Mouse (Mus musculus) CH12.LX (cell line): ENCODE results near the gene Acadvl.

Experiments used
- CTCF ChIP-seq, 2 experiments: IDR thresholded peaks in 1 of 2; conservative IDR thresholded peaks in 1 of 2; 2 replicates each; pipeline ENCODE4 v1.5.1; 2011 to 2012; ENCODE audit warnings: low read depth in 2 of 2, low read length in 2 of 2, improper control_type of control experiment in 1 of 2, inconsistent platforms in 1 of 2, mild to moderate bottlenecking in 1 of 2, moderate library complexity in 1 of 2
- EP300 ChIP-seq: IDR thresholded peaks from 2 replicates; pipeline ENCODE4 v1.6.1; 2011; ENCODE audit warnings: low read length, improper control_type of control experiment
- MAX ChIP-seq: IDR thresholded peaks from 2 replicates; pipeline ENCODE4 v1.6.1; 2011; ENCODE audit warnings: low read length, improper control_type of control experiment
- MXI1 ChIP-seq: IDR thresholded peaks from 2 replicates; pipeline ENCODE4 v1.6.1; 2011; ENCODE audit warnings: mild to moderate bottlenecking, low read depth, low read length, improper control_type of control experiment
- POLR2A ChIP-seq: IDR thresholded peaks from 2 replicates; pipeline ENCODE4 v1.6.1; 2011; ENCODE audit warnings: low read depth, mild to moderate bottlenecking, improper control_type of control experiment, low read length
- ZC3H11A ChIP-seq: IDR thresholded peaks from 2 replicates; pipeline ENCODE4 v1.6.1; 2012; ENCODE audit warnings: low read depth, mild to moderate bottlenecking, inconsistent platforms, low read length, improper control_type of control experiment
- ZKSCAN1 ChIP-seq: IDR thresholded peaks from 2 replicates; pipeline ENCODE4 v1.6.1; 2012; ENCODE audit warnings: low read depth, inconsistent platforms, low read length, improper control_type of control experiment, borderline replicate concordance

DNA sequence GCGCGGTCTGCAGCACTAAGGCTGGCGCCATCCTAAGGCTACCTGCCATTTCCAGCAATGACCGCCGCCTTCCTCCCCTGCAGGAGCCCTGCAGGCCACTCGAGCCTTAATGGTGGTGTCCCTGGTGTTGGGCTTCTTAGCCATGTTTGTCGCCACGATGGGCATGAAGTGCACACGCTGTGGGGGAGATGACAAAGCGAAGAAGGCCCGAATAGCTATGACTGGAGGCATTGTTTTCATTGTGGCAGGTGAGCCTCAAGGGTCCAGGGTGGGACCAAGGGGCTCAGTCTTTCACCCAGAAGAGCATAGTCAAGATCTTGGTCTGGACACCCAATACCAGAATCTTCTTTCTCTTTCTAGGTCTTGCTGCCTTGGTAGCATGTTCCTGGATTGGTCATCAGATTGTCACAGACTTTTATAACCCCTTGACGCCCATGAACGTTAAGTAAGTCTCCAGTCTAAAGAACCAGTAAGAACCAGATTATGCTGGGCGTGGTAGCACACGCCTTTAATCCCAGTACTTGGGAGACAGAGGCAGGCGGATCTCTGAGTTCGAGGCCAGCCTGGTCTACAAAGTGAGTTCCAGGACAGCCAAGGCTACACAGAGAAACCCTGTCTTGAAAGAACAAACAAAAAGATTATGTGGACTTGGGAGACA, 48.2 kb downstream of the Acadvl start:
- TF ChIP-seq CTCF (conservative IDR thresholded peaks at IDR 0.05 in 1 of 2, IDR thresholded peaks at IDR 0.05 in 1 of 2; ENCODE audit: low read depth in 2 of 2, low read length in 2 of 2) (no peak), MXI1 (no peak), ZKSCAN1 (no peak), ZC3H11A (no peak), MAX (no peak), EP300 (no peak), POLR2A (no peak)
